Mouse (Mus musculus) midbrain, embryonic 11.5 days (tissue): ENCODE measurements around the gene Bcat1. TPM values are rescaled to one million over a fixed set of nuclear protein-coding genes. Genes with fewer than 3 reads are reported as not detected.

Experiments
- ATAC-seq: fragments of 200-750 bp; cut with Nextera tagmentation; 2 replicates; pipeline ENCODE4 v1.8.0; 2017; ENCODE audit warnings: moderate TSS enrichment, moderate library complexity; ENCODE audit not compliant: low FRiP score
- DNase-seq: peaks from one replicate; pipeline ENCODE4 v3.0.0; 2015; ENCODE audit warnings: low spot score; ENCODE audit errors: missing footprints
- H3K27ac ChIP-seq: fragments of 300-500 bp; sonication (generic); 2 replicates; pipeline ENCODE4 v1.5.1; 2014; ENCODE audit warnings: low read depth, low read length
- H3K27me3 ChIP-seq: fragments of 300-500 bp; sonication (generic); 2 replicates; pipeline ENCODE4 v1.6.1; 2014; ENCODE audit warnings: mild to moderate bottlenecking, low read length, moderate library complexity, mixed read lengths; ENCODE audit not compliant: control insufficient read depth, insufficient read depth
- H3K36me3 ChIP-seq: fragments of 300-500 bp; sonication (generic); 2 replicates; pipeline ENCODE4 v1.6.1; 2014; ENCODE audit warnings: mild to moderate bottlenecking, low read length, moderate library complexity, mixed read lengths; ENCODE audit not compliant: control insufficient read depth, insufficient read depth
- H3K4me1 ChIP-seq: fragments of 300-500 bp; sonication (generic); 2 replicates; pipeline ENCODE4 v1.6.1; 2014; ENCODE audit warnings: low read length; ENCODE audit not compliant: control insufficient read depth, insufficient read depth
- H3K4me2 ChIP-seq: fragments of 300-500 bp; sonication (generic); 2 replicates; pipeline ENCODE4 v1.6.1; 2014; ENCODE audit warnings: mild to moderate bottlenecking, moderate library complexity
- H3K4me3 ChIP-seq: fragments of 300-500 bp; sonication (generic); 2 replicates; pipeline ENCODE4 v1.5.1; 2014; ENCODE audit warnings: low read depth, low read length
- H3K9ac ChIP-seq: fragments of 300-500 bp; sonication (generic); 2 replicates; pipeline ENCODE4 v1.6.1; 2014; ENCODE audit warnings: low read length
- H3K9me3 ChIP-seq: fragments of 300-500 bp; sonication (generic); 2 replicates; pipeline ENCODE4 v1.6.1; 2016; ENCODE audit warnings: low read length; ENCODE audit not compliant: control insufficient read depth
- WGBS: fragments of 180-500 bp; shearing (Covaris S2); extraction: QIAGEN DNeasy Blood & Tissue Kit; methylation state at CpG from one replicate; pipeline ENCODE4 v1.1.7; 2014; 5-methylcytosine and 5-hydroxymethylcytosine counted together
- polyA plus RNA-seq: library from polyadenylated mRNA; unstranded; fragments of >200 nt; fragmentation: Nextera tagmentation; extraction: Ambion mirVana; gene quantifications from 2 replicates; pipeline ENCODE4 v1.2.1, GENCODE M21; 2014

The Bcat1 gene
- polyA plus RNA-seq, 1 experiment from 2014 or later: 150 TPM

- Histone ChIP-seq H3K4me2 (no peak overlapping the region), H3K9me3 (no peaks in the 10 kb centered on the region), H3K36me3 (no peaks in the 10 kb centered on the region), H3K4me1 (no peaks in the 10 kb centered on the region), H3K27me3 (no peaks in the 10 kb centered on the region), H3K9ac (no peak overlapping the region), H3K27ac (no peak overlapping the region), H3K4me3 (no peak overlapping the region)
- ATAC-seq (no peak), DNase-seq (no peak)
- WGBS: 90% methylated on average over 6 of the region's 6 CpGs
Observed at GRCm38 (mm10) chr6:144987676-144988075, 88.3 kb downstream of the Bcat1 start.

GRCm38 (mm10) chr6:144987216-144987615 is 88.8 kb downstream of the Bcat1 start:
- 81% methylated on average over 7 of the region's 7 CpGs for WGBS
- ATAC-seq (no peak), DNase-seq (no peak)

GRCm38 (mm10) chr6:144984221-144984620 is 91.8 kb downstream of the Bcat1 start:
- Histone ChIP-seq H3K27me3 (no peaks in the 10 kb centered on the region), H3K4me1 (no peaks in the 10 kb centered on the region), H3K4me2 (no peak overlapping the region), H3K36me3 (no peaks in the 10 kb centered on the region), H3K9me3 (no peaks in the 10 kb centered on the region), H3K9ac (no peak overlapping the region), H3K4me3 (no peak overlapping the region), H3K27ac (no peak overlapping the region)
- 97% methylated on average over 8 of the region's 8 CpGs for WGBS
- ATAC-seq (no peak), DNase-seq (no peak)

More at GRCm38 (mm10) chr6:144987216-144987615, 88.8 kb downstream of the Bcat1 start:
- H3K4me3 ChIP-seq: no peak overlapping the region
- no peaks in the 10 kb centered on the region for H3K9me3 ChIP-seq
- no peak overlapping the region for H3K4me2 ChIP-seq
- no peaks in the 10 kb centered on the region for H3K36me3 ChIP-seq
- no peaks in the 10 kb centered on the region for H3K27me3 ChIP-seq
- no peak overlapping the region for H3K27ac ChIP-seq
- H3K9ac ChIP-seq: no peak overlapping the region
- no peaks in the 10 kb centered on the region for H3K4me1 ChIP-seq

- 81% methylated on average over 3 of the region's 3 CpGs for WGBS
- H3K4me3 ChIP-seq: no peak overlapping the region
- H3K9ac ChIP-seq: no peak overlapping the region
- no peaks in the 10 kb centered on the region for H3K9me3 ChIP-seq
- H3K27ac ChIP-seq: no peak overlapping the region
- no peaks in the 10 kb centered on the region for H3K36me3 ChIP-seq
- no peaks in the 10 kb centered on the region for H3K4me1 ChIP-seq
- no peaks in the 10 kb centered on the region for H3K27me3 ChIP-seq
- DNase-seq (no peak), ATAC-seq (no peak)
- H3K4me2 ChIP-seq: no peak overlapping the region
Observed at GRCm38 (mm10) chr6:144982093-144982492, 93.9 kb downstream of the Bcat1 start.

- 87% methylated on average over 8 of the region's 8 CpGs for WGBS
Observed at GRCm38 (mm10) chr6:144972351-144972750, 103.6 kb downstream of the Bcat1 start.

GRCm38 (mm10) chr6:144970900-144971299 is 105.1 kb downstream of the Bcat1 start:
- 80% methylated on average over 4 of the region's 4 CpGs for WGBS
- no peak overlapping the region for H3K27ac ChIP-seq
- H3K9ac ChIP-seq: no peak overlapping the region
- H3K9me3 ChIP-seq: no peaks in the 10 kb centered on the region
- peaks cover 2% of the 10 kb centered on the region; the same call in 1 of the 2 replicates for H3K4me1 ChIP-seq
- no peaks in the 10 kb centered on the region for H3K27me3 ChIP-seq
- H3K36me3 ChIP-seq: no peaks in the 10 kb centered on the region
- H3K4me2 ChIP-seq: no peak overlapping the region
- ATAC-seq (no peak), DNase-seq (no peak)
- no peak overlapping the region for H3K4me3 ChIP-seq

More at GRCm38 (mm10) chr6:144972351-144972750, 103.6 kb downstream of the Bcat1 start:
- DNase-seq: no peak
- Histone ChIP-seq H3K36me3 (no peaks in the 10 kb centered on the region), H3K4me1 (peaks cover under 1% of the 10 kb centered on the region; the same call in 1 of the 2 replicates), H3K9me3 (no peaks in the 10 kb centered on the region), H3K9ac (no peak overlapping the region), H3K4me2 (no peak overlapping the region), H3K27ac (no peak overlapping the region), H3K27me3 (no peaks in the 10 kb centered on the region), H3K4me3 (no peak overlapping the region)
- ATAC-seq: no peak

GRCm38 (mm10) chr6:144967536-144967935 is 108.4 kb downstream of the Bcat1 start:
- H3K27me3 ChIP-seq: no peaks in the 10 kb centered on the region
- H3K9ac ChIP-seq: no peak overlapping the region
- DNase-seq: no peak
- H3K27ac ChIP-seq: no peak overlapping the region
- WGBS: 41% methylated on average over 6 of the region's 6 CpGs
- peaks cover 2% of the 10 kb centered on the region; the same call in 1 of the 2 replicates for H3K4me1 ChIP-seq
- H3K9me3 ChIP-seq: no peaks in the 10 kb centered on the region
- H3K4me3 ChIP-seq: no peak overlapping the region
- no peaks in the 10 kb centered on the region for H3K36me3 ChIP-seq
- H3K4me2 ChIP-seq: no peak overlapping the region
- ATAC-seq: no peak

- no peak for ATAC-seq
- Histone ChIP-seq H3K4me2 (no peak overlapping the region), H3K4me3 (no peak overlapping the region), H3K9me3 (no peaks in the 10 kb centered on the region), H3K9ac (no peak overlapping the region), H3K36me3 (no peaks in the 10 kb centered on the region), H3K27me3 (no peaks in the 10 kb centered on the region), H3K27ac (no peak overlapping the region), H3K4me1 (peaks cover 2% of the 10 kb centered on the region; the same call in 1 of the 2 replicates)
- WGBS: 87% methylated on average over 4 of the region's 4 CpGs
- DNase-seq: no peak
Observed at GRCm38 (mm10) chr6:144964205-144964604, 111.8 kb downstream of the Bcat1 start.

GRCm38 (mm10) chr6:144963156-144963555 is 112.8 kb downstream of the Bcat1 start:
- DNase-seq (no peak), ATAC-seq (no peak)
- Histone ChIP-seq H3K9ac (no peak overlapping the region), H3K4me1 (peaks cover 2% of the 10 kb centered on the region; the same call in 1 of the 2 replicates), H3K27me3 (no peaks in the 10 kb centered on the region), H3K27ac (no peak overlapping the region), H3K4me2 (no peak overlapping the region), H3K36me3 (no peaks in the 10 kb centered on the region), H3K9me3 (no peaks in the 10 kb centered on the region), H3K4me3 (no peak overlapping the region)
- 84% methylated on average over 8 of the region's 8 CpGs for WGBS

- Histone ChIP-seq H3K4me3 (no peak overlapping the region), H3K27me3 (no peaks in the 10 kb centered on the region), H3K4me2 (no peak overlapping the region), H3K27ac (no peak overlapping the region), H3K4me1 (no peaks in the 10 kb centered on the region), H3K36me3 (no peaks in the 10 kb centered on the region), H3K9ac (no peak overlapping the region), H3K9me3 (no peaks in the 10 kb centered on the region)
- no peak for ATAC-seq
- DNase-seq: no peak
- 72% methylated on average over 4 of the region's 4 CpGs for WGBS
Observed at GRCm38 (mm10) chr6:144962013-144962354, 114.0 kb downstream of the Bcat1 start.
